Mouse (Mus musculus) T-helper 17 cell (primary cell): ENCODE data around the gene Fkbp3.

Experiments
- in situ Hi-C, 2 experiments: fragments of 300-600 bp; cut with MboI, MseI; formaldehyde crosslinking; loops; 1 replicate in 1 of 2; 2 replicates in 1 of 2; pipeline ENCODE4 v1.15.1; 2025; ENCODE audit warnings: high pct_unique_total_duplicates in 2 of 2

The Fkbp3 gene

GRCm38 (mm10) chr12:65073611-65074178 lies at the start of gene Fkbp3:
TSS of gene Fkbp3 (minus strand) at chr12:65074007.
- in situ Hi-C loops: no loop called here

GRCm38 (mm10) chr12:65119451-65119850 lies 45.6 kb upstream of the Fkbp3 start:
- in situ Hi-C loops: loop anchor here in 1 of 2 experiments (10.0 kb wide), 1 partner anchor 715 kb away; no protein-coding TSS in a partner anchor

GRCm38 (mm10) chr12:65118968-65119367 lies 45.2 kb upstream of the Fkbp3 start:
- in situ Hi-C loops: loop anchor here in 1 of 2 experiments (10.0 kb wide), 1 partner anchor 716 kb away; no protein-coding TSS in a partner anchor

GRCm38 (mm10) chr12:65114978-65115377 lies 41.2 kb upstream of the Fkbp3 start:
- in situ Hi-C loops: loop anchor here in 1 of 2 experiments (10.0 kb wide), 1 partner anchor 720 kb away; no protein-coding TSS in a partner anchor

GRCm38 (mm10) chr12:65113925-65114324 lies 40.1 kb upstream of the Fkbp3 start:
- in situ Hi-C loops: loop anchor here in 1 of 2 experiments (10.0 kb wide), 1 partner anchor 721 kb away; no protein-coding TSS in a partner anchor

- in situ Hi-C loops: loop anchor here in 1 of 2 experiments (10.0 kb wide), 1 partner anchor 722 kb away; no protein-coding TSS in a partner anchor
Observed at GRCm38 (mm10) chr12:65112811-65113210, 39.0 kb upstream of the Fkbp3 start.

GRCm38 (mm10) chr12:65111503-65111902 lies 37.7 kb upstream of the Fkbp3 start:
- in situ Hi-C loops: loop anchor here in 1 of 2 experiments (10.0 kb wide), 1 partner anchor 723 kb away; no protein-coding TSS in a partner anchor

- in situ Hi-C loops: no loop called here
Observed at GRCm38 (mm10) chr12:65108746-65109145, 34.9 kb upstream of the Fkbp3 start.

- in situ Hi-C loops: loop anchor here in 1 of 2 experiments (5.0 kb wide), 1 partner anchor 110 kb away; the partner anchor contains the start of genes Klhl28 and Togaram1
Observed at GRCm38 (mm10) chr12:65076906-65077305, 3.1 kb upstream of the Fkbp3 start.

GRCm38 (mm10) chr12:65075733-65076310 lies 2.0 kb upstream of the Fkbp3 start:
- in situ Hi-C loops: loop anchor here in 1 of 2 experiments (5.0 kb wide), 1 partner anchor 109 kb away; the partner anchor contains the start of genes Klhl28 and Togaram1

- in situ Hi-C loops: loop anchor here in 1 of 2 experiments (5.0 kb wide), 1 partner anchor 108 kb away; the partner anchor contains the start of genes Klhl28 and Togaram1
Observed at GRCm38 (mm10) chr12:65075085-65075732, 1.4 kb upstream of the Fkbp3 start, which contains the start of gene Fancm. TSS of gene Fancm (plus strand) at chr12:65075603.

- in situ Hi-C loops: loop anchor here in 1 of 2 experiments (5.0 kb wide), 1 partner anchor 107 kb away; the partner anchor contains the start of genes Klhl28 and Togaram1
Observed at GRCm38 (mm10) chr12:65074651-65075050, 844 bp upstream of the Fkbp3 start.

- in situ Hi-C loops: no loop called here
Observed at GRCm38 (mm10) chr12:65072911-65073610, 746 bp downstream of the Fkbp3 start.

GRCm38 (mm10) chr12:65068409-65068808 lies 5.4 kb downstream of the Fkbp3 start:
- in situ Hi-C loops: loop anchor here in 1 of 2 experiments (5.0 kb wide), 1 partner anchor 101 kb away; the partner anchor contains the start of genes Klhl28 and Togaram1

- in situ Hi-C loops: loop anchor here in 1 of 2 experiments (5.0 kb wide), 1 partner anchor 99 kb away; the partner anchor contains the start of genes Klhl28 and Togaram1
Observed at GRCm38 (mm10) chr12:65066234-65066633, 7.6 kb downstream of the Fkbp3 start.

GRCm38 (mm10) chr12:65065241-65065640 lies 8.6 kb downstream of the Fkbp3 start:
- in situ Hi-C loops: loop anchor here in 1 of 2 experiments (5.0 kb wide), 1 partner anchor 98 kb away; the partner anchor contains the start of genes Klhl28 and Togaram1

GRCm38 (mm10) chr12:65061082-65061481 lies 12.7 kb downstream of the Fkbp3 start:
- in situ Hi-C loops: no loop called here

GRCm38 (mm10) chr12:65058203-65058602 lies 15.6 kb downstream of the Fkbp3 start:
- in situ Hi-C loops: no loop called here

- in situ Hi-C loops: no loop called here
Observed at GRCm38 (mm10) chr12:65048799-65049198, 25.0 kb downstream of the Fkbp3 start.

GRCm38 (mm10) chr12:65037546-65037937 lies 36.3 kb downstream of the Fkbp3 start:
- in situ Hi-C loops: no loop called here
